Mouse (Mus musculus) liver, postnatal 0 days (tissue): ENCODE measurements at regions not wholly inside any gene's neighbourhood (a gene's known extent, or its start where the extent isn't known, plus 50 kb on each side); places are given as distances from the start of the nearest gene placed in this dataset.

Experiments used
- CTCF ChIP-seq: sonication (generic); IDR thresholded peaks from 2 replicates; pipeline ENCODE4 v1.5.1; 2016; ENCODE audit warnings: antibody characterized with exemption, low read depth
- EP300 ChIP-seq: IDR thresholded peaks from 2 replicates; pipeline ENCODE4 v1.6.1; 2016; ENCODE audit warnings: antibody characterized with exemption, low read depth, mild to moderate bottlenecking

DNA sequence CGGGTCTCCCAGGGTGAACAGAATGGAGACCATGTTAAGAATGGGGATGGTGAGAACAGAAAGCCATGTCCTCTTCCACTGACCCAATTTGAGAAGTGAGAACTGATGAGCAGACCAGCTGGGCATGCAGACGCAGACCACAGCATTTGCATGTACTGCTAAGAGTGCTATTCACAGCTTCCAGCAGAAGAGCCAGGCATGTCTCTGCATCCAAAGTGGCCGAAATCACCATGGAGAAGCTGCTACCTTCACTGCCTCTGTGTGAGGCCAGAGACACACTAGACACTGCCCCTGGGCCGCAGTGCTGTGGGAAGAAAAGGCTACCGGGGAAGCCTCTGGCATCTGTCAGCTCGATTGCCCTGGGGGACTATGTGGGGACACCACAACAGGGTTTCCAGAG lies 241.8 kb upstream of the Tshz3 start:
- TF ChIP-seq CTCF: no peak
- TF ChIP-seq EP300: no peak
